In genomic region chr6:86636495-86636894, GRCm38 (mm10) we compare ENCODE assay signal across 9 mouse cellular contexts. TPM values are rescaled to one million over a fixed set of nuclear protein-coding genes. Genes with fewer than 3 reads are reported as not detected.
DNase-seq lines count a peak whose midpoint lies in the region; ATAC-seq lines count a peak whose summit lies in the region.
"Had no signal": no experiment of that assay in that cellular context is flagged by ENCODE, and none has a peak within 500 bp of the region (broad histone marks: within the 10 kb centered on the region; RNA-seq: fewer than 3 reads in every experiment).

No protein-coding gene starts in this region.

- WGBS in heart, embryonic 11.5 days (ENCODE audit: insufficient replicate concordance) = 35% methylated on average over 2 of the region's 2 CpGs
- WGBS in liver, embryonic 13.5 days (ENCODE audit: insufficient replicate concordance) = 6% methylated on average over 2 of the region's 2 CpGs
- WGBS in stomach, embryonic 14.5 days = 55% methylated on average over 2 of the region's 2 CpGs

- peaks cover 89% of the 10 kb centered on the region for H3K4me1 ChIP-seq in megakaryocyte, embryonic 14.5 days
- no peaks in the 10 kb centered on the region for H3K4me1 ChIP-seq in heart, embryonic 11.5 days (ENCODE audit: control insufficient read depth, insufficient read depth, low read length)
- H3K4me1 ChIP-seq in liver, embryonic 13.5 days (replicated peaks) = peaks cover 72% of the 10 kb centered on the region
- H3K4me1 ChIP-seq in stomach, embryonic 14.5 days (ENCODE audit: control insufficient read depth, insufficient read depth, low read length) = no peaks in the 10 kb centered on the region

- 0 out of 2 replicates have a peak overlapping the region, but pooled peaks have one; percentile 29 for H3K27ac ChIP-seq in heart, embryonic 11.5 days (ENCODE audit: low read depth, low read length)
- H3K27ac ChIP-seq in liver, embryonic 13.5 days = peak overlapping the region; percentile 98
- H3K27ac ChIP-seq in stomach, embryonic 14.5 days (ENCODE audit: low read length) = no peak overlapping the region
- H3K27ac ChIP-seq: limb, embryonic 12.5 days had no signal

- H3K9ac ChIP-seq in heart, embryonic 11.5 days (ENCODE audit: low read depth, low read length) = no peak overlapping the region; the same call in 1 of the 2 replicates
- H3K9ac ChIP-seq in liver, embryonic 13.5 days = peak overlapping the region; percentile 77
- H3K9ac ChIP-seq in stomach, embryonic 14.5 days (replicated peaks; ENCODE audit: low read depth, low read length) = no peak overlapping the region
- H3K9ac ChIP-seq: limb, embryonic 12.5 days had no signal

- peaks cover 4% of the 10 kb centered on the region for H3K36me3 ChIP-seq in megakaryocyte, embryonic 14.5 days (replicated peaks; ENCODE audit: low read length)
- H3K36me3 ChIP-seq in heart, embryonic 11.5 days (ENCODE audit: control insufficient read depth, insufficient read depth, low read length) = no peaks in the 10 kb centered on the region
- H3K36me3 ChIP-seq in liver, embryonic 13.5 days = no peaks in the 10 kb centered on the region
- no peaks in the 10 kb centered on the region for H3K36me3 ChIP-seq in stomach, embryonic 14.5 days (ENCODE audit: control insufficient read depth, insufficient read depth, low read length)
- H3K36me3 ChIP-seq: limb, embryonic 12.5 days had no signal

- DNase-seq in liver, embryonic 13.5 days = peak; percentile 69
- DNase-seq in MN1 (ENCODE audit: low spot score) = no peak
- no peak for DNase-seq in embryo, embryonic 11 days
- no peak for DNase-seq in left cerebral cortex, postnatal 4 days

- no peak overlapping the region for H3K4me2 ChIP-seq in heart, embryonic 11.5 days
- H3K4me2 ChIP-seq in liver, embryonic 13.5 days = peak overlapping the region; percentile 61
- H3K4me2 ChIP-seq in stomach, embryonic 14.5 days (replicated peaks; ENCODE audit: low read depth, low read length) = no peak overlapping the region
- H3K4me2 ChIP-seq: limb, embryonic 12.5 days had no signal

- no peak for ATAC-seq in megakaryocyte, adult 5-6 weeks (ENCODE audit: poor library complexity, severe bottlenecking)
- peak; percentile 70 for ATAC-seq in heart, embryonic 11.5 days (replicated peaks; ENCODE audit: insufficient number of reproducible peaks, low FRiP score, low TSS enrichment)
- peak; percentile 67 for ATAC-seq in liver, embryonic 13.5 days (ENCODE audit: low read depth)
- ATAC-seq in stomach, embryonic 14.5 days (ENCODE audit: insufficient number of reproducible peaks, insufficient read depth, low FRiP score, low read depth) = peak; percentile 73; the same call in 1 of the 2 replicates

- H3K9me3 ChIP-seq in megakaryocyte, embryonic 14.5 days = no peaks in the 10 kb centered on the region
- no peaks in the 10 kb centered on the region for H3K9me3 ChIP-seq in heart, embryonic 11.5 days (replicated peaks; ENCODE audit: control insufficient read depth, low read length)
- H3K9me3 ChIP-seq in liver, embryonic 13.5 days (replicated peaks) = no peaks in the 10 kb centered on the region
- no peaks in the 10 kb centered on the region for H3K9me3 ChIP-seq in stomach, embryonic 14.5 days (ENCODE audit: control insufficient read depth, low read depth, low read length)
- H3K9me3 ChIP-seq: limb, embryonic 12.5 days had no signal

- H3K4me3 ChIP-seq in megakaryocyte, embryonic 14.5 days (replicated peaks) = peak overlapping the region; percentile 50
- no peak overlapping the region for H3K4me3 ChIP-seq in heart, embryonic 11.5 days (ENCODE audit: low read depth, low read length)
- H3K4me3 ChIP-seq in liver, embryonic 13.5 days (replicated peaks) = peak overlapping the region; percentile 19; the same call in 1 of the 2 replicates
- no peak overlapping the region for H3K4me3 ChIP-seq in stomach, embryonic 14.5 days (ENCODE audit: low read depth, low read length)
- H3K4me3 ChIP-seq: limb, embryonic 12.5 days had no signal

- H3K27me3 ChIP-seq in megakaryocyte, embryonic 14.5 days (replicated peaks) = no peaks in the 10 kb centered on the region
- no peaks in the 10 kb centered on the region for H3K27me3 ChIP-seq in heart, embryonic 11.5 days (ENCODE audit: control insufficient read depth, insufficient read depth, low read length)
- H3K27me3 ChIP-seq in liver, embryonic 13.5 days = peaks cover 6% of the 10 kb centered on the region; the same call in 1 of the 2 replicates
- no peaks in the 10 kb centered on the region for H3K27me3 ChIP-seq in stomach, embryonic 14.5 days (ENCODE audit: control insufficient read depth, insufficient read depth, low read length)

- intact Hi-C loops in left cerebral cortex, postnatal 4 days (cut with DNase I) = no loop called here

RNA-seq across cellular contexts. Expression of gene Asprv1, which starts 8.5 kb away (rescaled TPM):
- polyA plus RNA-seq in megakaryocyte, embryonic 14.5 days (2012; ENCODE audit: insufficient read depth, low replicate concordance) = 0.64 TPM in 1 of 2 replicates, not detected in the other
- 13.5 and 16.8 TPM in 2 replicates for total RNA-seq in megakaryocyte, adult 5-6 weeks (2015)
- total RNA-seq in megakaryocyte, adult 5-6 weeks (2017) = 12.1 and 19.1 TPM in 2 replicates
- not detected in 2 replicates for polyA plus RNA-seq in heart, embryonic 11.5 days (2014; fragmentation: Nextera tagmentation; extraction: Ambion mirVana)
- polyA plus RNA-seq in liver, embryonic 13.5 days (2015; fragmentation: Nextera tagmentation; extraction: Ambion mirVana) = 0.25 and 0.29 TPM in 2 replicates
- 3.1 and 5.4 TPM in 2 replicates for polyA plus RNA-seq in stomach, embryonic 14.5 days (2014; fragmentation: Nextera tagmentation; extraction: Ambion mirVana)
- 1 to 10 TPM; 1.1 to 1.7 TPM for total RNA-seq in left cerebral cortex, postnatal 4 days (2021)

RNA-seq across cellular contexts. Expression of gene Mxd1, which starts 32.5 kb away (rescaled TPM):
- polyA plus RNA-seq in megakaryocyte, embryonic 14.5 days (2012; ENCODE audit: insufficient read depth, low replicate concordance) = 45.0 and 47.5 TPM in 2 replicates
- 70.4 and 76.0 TPM in 2 replicates for total RNA-seq in megakaryocyte, adult 5-6 weeks (2015)
- total RNA-seq in megakaryocyte, adult 5-6 weeks (2017) = 87.1 and 120 TPM in 2 replicates
- 9.5 and 12.6 TPM in 2 replicates for polyA plus RNA-seq in heart, embryonic 11.5 days (2014; fragmentation: Nextera tagmentation; extraction: Ambion mirVana)
- 32.9 and 38.7 TPM in 2 replicates for polyA plus RNA-seq in liver, embryonic 13.5 days (2015; fragmentation: Nextera tagmentation; extraction: Ambion mirVana)
- 10.8 and 10.9 TPM in 2 replicates for polyA plus RNA-seq in stomach, embryonic 14.5 days (2014; fragmentation: Nextera tagmentation; extraction: Ambion mirVana)
- 10 to 100 TPM; 12.4 to 13.3 TPM for total RNA-seq in left cerebral cortex, postnatal 4 days (2021)

RNA-seq across cellular contexts. Expression of gene Snrnp27, which starts 47.8 kb away (rescaled TPM):
- polyA plus RNA-seq in megakaryocyte, embryonic 14.5 days (2012; ENCODE audit: insufficient read depth, low replicate concordance) = 56.3 and 375 TPM in 2 replicates
- total RNA-seq in megakaryocyte, adult 5-6 weeks (2015) = 81.4 and 81.9 TPM in 2 replicates
- total RNA-seq in megakaryocyte, adult 5-6 weeks (2017) = 100 and 101 TPM in 2 replicates
- polyA plus RNA-seq in heart, embryonic 11.5 days (2014; fragmentation: Nextera tagmentation; extraction: Ambion mirVana) = 97.6 and 109 TPM in 2 replicates
- 71.2 and 86.4 TPM in 2 replicates for polyA plus RNA-seq in liver, embryonic 13.5 days (2015; fragmentation: Nextera tagmentation; extraction: Ambion mirVana)
- 120 and 121 TPM in 2 replicates for polyA plus RNA-seq in stomach, embryonic 14.5 days (2014; fragmentation: Nextera tagmentation; extraction: Ambion mirVana)
- 10 to 100 TPM; 53.6 to 57.9 TPM for total RNA-seq in left cerebral cortex, postnatal 4 days (2021)

Comparison
In these comparisons a context has a peak if more than half of its experiments do, and no peak if none do; other contexts are left out.
1. H3K4me3 ChIP-seq: peak in megakaryocyte, embryonic 14.5 days (single experiment) and liver, embryonic 13.5 days (single experiment); none in heart, embryonic 11.5 days (single experiment) and stomach, embryonic 14.5 days (single experiment).